Mouse (Mus musculus) lung, adult 2 months (tissue): ENCODE results near the gene Gnai2.

Source experiments
- CTCF ChIP-seq: fragments of 200-500 bp; IDR thresholded peaks from 2 replicates; pipeline ENCODE4 v1.5.1; 2011; ENCODE audit warnings: mild to moderate bottlenecking, low read length, control low read depth; ENCODE audit not compliant: insufficient read depth
- POLR2A ChIP-seq: fragments of 200-500 bp; IDR thresholded peaks from 2 replicates; pipeline ENCODE4 v1.6.1; 2011; ENCODE audit warnings: low read depth, mild to moderate bottlenecking, control low read depth, low read length, borderline replicate concordance; ENCODE audit errors: extremely low read depth

DNA sequence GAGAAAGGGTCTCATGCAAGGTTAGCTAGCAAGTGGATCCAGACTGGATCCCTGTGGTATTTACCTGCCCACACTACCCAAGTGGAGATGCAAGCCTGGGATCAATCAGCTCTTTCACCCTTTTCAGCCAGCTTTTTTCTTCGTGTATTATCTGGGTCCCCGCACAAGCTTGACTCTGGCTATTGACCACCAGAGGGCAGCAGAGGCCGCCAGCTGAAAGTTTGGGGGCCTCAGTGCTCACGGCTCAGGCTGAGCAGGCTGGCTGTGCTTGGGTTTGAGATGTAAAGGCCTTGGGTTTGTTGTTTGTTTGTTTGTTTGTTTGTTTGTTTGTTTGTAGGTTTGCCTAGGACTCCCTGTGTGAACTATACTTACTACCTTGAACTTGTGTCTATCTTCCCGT lies 10.4 kb upstream of the Gnai2 start:
- TF ChIP-seq CTCF (peak; percentile 71), POLR2A (no peak)
